Mouse (Mus musculus): Measurements from ENCODE around the gene Lss.

The Lss gene

DNA sequence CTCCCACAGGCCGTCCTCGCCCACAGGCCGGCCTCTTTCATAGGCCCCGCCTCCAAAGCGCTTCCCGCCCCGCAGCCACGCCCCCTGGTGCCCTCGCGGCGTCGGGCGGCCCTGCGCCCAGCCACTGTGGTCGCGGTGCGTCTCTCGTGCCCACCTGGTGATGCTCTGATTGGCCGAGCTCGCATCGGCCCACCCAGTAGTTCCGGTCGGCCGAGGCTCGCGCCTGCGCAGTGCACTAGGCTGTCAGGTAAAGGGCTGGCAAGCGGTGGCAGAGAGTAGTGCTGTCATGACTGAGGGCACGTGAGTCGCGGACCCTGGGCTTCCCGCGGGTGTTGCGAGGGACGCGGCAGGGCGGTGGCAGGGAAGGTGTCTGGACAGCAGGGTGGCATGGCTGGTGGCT lies at the start of gene Lss:
Gene Lss (plus strand): TSS at position 214 of the 400 bp plus-strand sequence.
- peak; percentile 95 for DNase-seq (ENCODE audit: low read depth, low spot score)

DNA sequence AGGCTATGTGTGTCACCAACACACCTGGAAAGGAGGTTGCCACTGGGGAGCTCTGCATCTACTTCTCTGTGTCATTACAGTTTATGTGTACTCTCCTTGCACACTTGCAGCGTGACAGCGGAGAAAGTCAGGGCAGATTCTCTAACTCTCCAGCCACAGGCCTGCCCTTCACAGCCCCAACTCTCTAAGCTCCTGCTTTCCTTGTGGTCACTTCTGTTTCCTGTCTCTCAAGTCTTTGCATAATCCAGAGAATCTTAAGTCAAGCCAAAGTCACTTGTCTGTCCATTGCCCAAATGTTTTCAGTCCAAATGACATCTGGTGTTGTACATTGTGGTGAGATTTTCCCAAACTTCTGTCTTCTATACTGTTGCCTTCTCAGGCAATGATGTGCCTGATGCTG lies 45.1 kb upstream of the Lss start:
- no peak for DNase-seq (ENCODE audit: low read depth, low spot score)

- no peak for DNase-seq (ENCODE audit: low read depth, low spot score)
Observed at GRCm38 (mm10) chr10:76488265-76488664, 43.1 kb upstream of the Lss start.

DNA sequence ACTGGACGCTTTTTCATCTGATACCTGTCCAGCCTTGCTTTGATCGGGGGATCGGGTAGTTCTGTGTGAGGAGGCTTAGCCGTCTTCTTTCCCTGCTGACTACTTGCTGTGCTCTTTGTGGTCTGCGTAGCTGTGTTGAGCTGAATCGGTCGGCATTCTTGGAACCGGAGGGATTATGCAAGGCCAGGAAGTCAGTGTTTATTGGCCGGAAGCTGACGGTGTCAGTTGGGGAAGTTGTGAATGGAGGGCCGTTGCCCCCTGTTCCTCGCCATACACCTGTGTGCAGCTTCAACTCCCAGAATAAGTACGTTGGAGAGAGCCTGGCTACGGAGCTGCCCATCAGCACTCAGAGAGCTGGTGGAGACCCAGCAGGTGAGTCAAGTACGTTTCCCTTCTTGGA lies 42.2 kb upstream of the Lss start:
- no peak for DNase-seq (ENCODE audit: low read depth, low spot score)

- DNase-seq (ENCODE audit: low read depth, low spot score): no peak
Observed at GRCm38 (mm10) chr10:76493527-76493926, 37.9 kb upstream of the Lss start.

DNA sequence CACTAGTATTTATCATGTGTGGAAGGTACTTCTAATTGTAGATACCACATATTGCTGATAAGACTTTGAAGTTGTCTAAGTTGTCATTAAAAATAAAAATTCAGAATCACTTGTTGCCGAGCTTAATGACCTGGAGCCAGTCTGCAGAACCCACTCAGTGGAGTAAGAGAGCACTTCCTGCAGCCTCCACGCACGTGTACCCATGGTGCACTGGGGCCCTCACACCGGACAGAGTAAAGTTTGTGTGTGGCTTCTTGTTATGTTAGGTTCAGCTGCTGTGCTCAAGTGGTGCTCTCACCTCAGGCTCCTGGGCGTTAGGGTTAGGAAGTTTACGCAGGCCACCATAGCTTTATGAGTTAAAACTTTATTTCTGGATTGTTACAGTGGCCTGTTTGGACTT lies 35.9 kb upstream of the Lss start:
- DNase-seq (ENCODE audit: low read depth, low spot score): no peak

GRCm38 (mm10) chr10:76496366-76496765 lies 35.0 kb upstream of the Lss start:
- no peak for DNase-seq (ENCODE audit: low read depth, low spot score)

DNA sequence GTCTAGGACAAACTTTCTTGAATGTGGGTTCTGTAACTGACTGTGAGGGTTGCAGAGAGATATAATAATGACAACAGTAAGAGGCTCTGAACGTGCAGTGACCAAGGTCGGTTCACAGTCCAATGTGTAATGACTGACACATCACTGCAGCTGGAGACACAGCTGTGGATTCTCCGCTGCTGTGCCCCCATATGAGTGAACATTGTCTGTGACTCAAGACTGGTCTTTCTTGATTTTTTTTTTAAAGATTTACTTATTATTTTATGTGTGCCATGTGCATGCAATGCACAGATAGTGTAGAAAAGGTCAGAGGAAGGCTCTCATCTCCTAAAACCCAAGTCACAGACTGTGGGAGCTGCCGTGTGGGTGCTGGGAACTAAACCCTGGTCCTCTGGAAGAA lies 33.9 kb upstream of the Lss start:
- no peak for DNase-seq (ENCODE audit: low read depth, low spot score)

DNA sequence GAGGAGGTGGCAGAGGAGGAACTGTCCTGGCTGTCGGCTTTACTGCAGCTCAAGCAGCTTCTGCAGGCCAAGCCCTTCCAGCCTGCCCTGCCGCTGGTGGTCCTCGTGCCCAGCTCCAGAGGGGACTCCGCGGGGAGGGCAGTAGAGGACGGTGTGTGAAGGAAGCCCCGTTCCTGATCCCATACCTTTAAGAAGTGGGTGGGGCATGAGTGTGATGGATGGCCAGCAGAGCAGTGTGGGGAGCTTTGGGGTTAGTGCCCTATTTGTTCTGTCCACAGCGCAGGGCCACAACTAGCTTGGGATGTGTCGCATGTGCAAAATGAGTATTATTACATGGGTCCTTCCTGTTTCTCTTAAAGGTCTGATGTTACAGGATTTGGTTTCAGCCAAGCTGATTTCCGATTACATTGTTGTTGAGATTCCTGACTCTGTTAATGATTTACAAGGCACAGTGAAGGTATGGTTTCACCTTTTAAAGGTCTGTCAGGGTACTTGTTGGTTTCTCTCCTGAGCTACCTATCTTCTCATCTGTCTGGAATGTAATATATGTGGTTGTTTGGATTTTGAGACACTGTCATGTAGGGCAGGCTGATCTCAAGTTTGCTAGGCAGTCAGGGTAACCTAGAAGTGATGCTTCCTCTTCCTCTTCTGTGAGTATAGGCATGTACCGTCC lies 27.0 kb upstream of the Lss start:
- no peak for DNase-seq (ENCODE audit: low read depth, low spot score)

- DNase-seq (ENCODE audit: low read depth, low spot score): no peak
Observed at GRCm38 (mm10) chr10:76505865-76506264, 25.5 kb upstream of the Lss start.

DNA sequence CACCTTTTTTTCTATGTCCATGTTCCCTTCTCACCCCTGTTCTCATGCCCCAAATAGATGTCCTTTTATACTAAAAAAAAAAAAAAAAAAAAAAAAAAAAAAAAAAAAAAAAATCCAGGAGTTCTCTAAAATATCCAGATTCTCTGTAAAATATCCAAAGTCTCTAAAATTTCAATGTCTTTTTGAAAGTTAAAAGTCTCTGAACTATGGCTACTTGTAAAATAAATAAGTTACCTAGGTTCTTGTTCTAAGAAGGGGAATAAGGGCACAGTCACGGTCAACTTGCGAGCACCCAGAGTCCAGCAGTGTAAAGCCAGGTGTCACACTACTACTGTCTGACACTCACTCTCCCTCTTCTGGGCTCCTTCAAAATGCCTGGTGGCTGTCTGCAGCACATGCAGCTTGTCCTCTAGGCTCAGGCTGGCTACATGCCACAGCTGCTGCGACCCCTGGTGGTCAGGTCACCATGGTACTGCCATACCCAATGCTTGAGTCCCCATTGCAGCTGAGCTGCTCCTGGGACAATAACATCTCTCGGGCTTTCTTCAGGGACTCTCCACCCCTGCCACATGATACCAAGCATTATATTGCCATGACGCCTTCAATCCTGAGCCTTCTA lies 18.3 kb upstream of the Lss start:
- DNase-seq (ENCODE audit: low read depth, low spot score): peak; percentile 37

GRCm38 (mm10) chr10:76530922-76531321 lies 466 bp upstream of the Lss start:
- no peak for DNase-seq (ENCODE audit: low read depth, low spot score)

GRCm38 (mm10) chr10:76531828-76532227 lies 440 bp downstream of the Lss start:
- no peak for DNase-seq (ENCODE audit: low read depth, low spot score)

DNA sequence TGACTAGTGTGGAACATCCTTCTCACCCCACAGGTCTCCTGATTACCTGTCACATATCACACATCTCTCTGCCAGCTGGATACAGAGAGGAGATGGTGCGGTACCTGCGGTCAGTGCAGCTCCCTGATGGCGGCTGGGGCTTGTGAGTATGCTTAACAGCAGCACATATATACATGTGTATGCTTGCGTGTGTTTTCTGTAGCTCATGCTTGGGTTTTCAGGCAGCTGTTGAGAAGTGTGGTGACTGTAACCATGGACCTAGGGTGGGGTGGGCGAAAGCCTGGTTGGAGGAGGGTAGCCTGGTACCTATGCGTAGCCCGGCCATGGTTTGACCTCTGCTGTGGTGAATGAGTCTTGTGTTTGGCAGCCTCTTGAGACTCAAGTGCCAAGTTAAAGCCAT lies 4.1 kb downstream of the Lss start:
- no peak for DNase-seq (ENCODE audit: low read depth, low spot score)

DNA sequence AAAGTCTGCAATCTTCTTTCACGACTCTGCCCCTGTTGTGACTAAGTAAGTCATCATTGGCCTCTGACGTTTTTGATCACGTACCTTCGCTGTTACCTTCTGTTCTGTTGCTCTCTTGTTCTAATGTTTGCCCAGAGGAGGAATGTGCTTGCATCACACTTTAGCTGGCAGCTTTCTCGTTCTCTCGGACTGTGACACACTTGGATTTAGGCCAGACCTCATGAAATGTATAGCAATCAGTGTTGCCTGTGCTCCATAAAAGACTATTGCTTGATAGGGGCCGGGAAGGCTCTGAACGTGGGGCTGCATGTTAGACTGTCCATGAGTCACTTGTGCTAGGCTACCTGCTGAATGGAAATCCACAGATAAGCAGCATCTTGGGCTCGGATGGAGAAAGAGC lies 6.2 kb downstream of the Lss start:
- DNase-seq (ENCODE audit: low read depth, low spot score): no peak

GRCm38 (mm10) chr10:76541336-76542085 lies 10.1 kb downstream of the Lss start:
- no peak for DNase-seq (ENCODE audit: low read depth, low spot score)

DNA sequence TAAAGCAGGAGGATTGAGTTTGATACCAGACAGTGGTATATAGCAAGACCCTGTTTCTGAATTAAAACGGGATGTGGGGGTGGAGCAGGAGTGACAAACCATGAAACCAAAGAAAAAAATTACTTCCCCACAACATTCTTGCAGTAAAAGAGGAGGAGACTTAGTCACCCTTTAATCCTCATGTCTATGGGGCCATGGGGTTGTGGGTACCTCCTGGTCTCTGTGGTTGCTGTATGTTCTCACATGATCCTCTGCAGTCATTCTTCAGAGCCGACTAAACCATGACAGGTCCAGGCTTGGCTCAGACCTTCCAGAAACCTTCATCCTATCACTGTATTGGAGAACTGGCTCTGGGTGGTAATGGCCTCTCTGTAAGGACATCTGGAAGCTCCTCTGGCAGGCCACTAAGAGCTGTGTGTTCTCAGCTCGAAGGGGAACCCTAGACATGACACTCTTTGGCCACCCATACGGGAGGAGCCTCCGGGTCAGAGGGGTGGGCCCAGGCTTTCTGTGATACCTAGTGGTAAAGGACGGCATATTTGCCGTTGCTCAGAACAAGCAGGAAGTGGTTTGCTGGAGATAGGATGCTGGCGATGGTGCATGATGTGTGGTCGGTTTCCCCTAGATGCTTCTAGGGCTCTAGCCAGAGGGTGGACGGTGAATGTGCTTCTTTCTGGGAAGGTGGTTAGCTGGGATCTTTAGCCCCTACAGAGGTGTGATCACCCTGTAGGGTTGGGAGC lies 11.4 kb downstream of the Lss start:
- no peak for DNase-seq (ENCODE audit: low read depth, low spot score)

DNA sequence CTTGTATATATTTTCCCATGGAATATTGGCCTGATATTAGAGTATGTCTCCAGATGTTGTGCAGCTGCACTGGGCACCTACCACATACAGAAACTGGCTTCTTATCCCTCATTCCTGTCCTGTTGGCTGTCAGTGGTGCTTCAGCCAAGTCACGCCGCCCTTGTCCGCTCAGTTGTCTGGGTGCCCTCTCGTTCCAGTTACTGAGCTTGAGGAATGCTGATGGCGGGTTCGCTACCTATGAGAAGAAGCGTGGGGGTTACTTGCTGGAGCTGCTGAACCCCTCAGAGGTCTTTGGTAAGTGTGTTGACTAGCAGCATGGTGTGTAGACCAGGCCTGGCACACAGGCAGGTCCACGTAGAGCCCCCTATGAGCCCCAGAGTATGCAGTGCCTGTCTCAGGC lies 15.2 kb downstream of the Lss start:
- DNase-seq (ENCODE audit: low read depth, low spot score): no peak

DNA sequence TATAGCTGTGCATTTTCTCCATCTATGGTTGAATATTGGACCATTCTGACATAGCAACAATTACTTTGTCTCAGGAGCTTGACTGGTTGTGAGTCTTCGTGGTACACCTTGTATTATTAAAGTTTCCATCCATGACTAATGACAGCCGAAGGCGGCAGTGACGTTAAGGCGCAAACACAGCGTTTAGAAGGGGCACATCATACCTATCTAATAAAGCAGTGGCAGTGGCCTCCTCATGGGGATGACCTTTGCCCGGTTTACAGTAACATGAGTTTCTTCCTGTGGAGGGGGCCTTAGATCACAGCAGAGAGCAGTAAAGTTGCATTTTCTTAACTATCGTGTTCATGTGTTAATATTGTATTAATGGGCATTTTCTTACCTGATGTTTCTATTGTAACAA lies 16.8 kb downstream of the Lss start:
- no peak for DNase-seq (ENCODE audit: low read depth, low spot score)

DNA sequence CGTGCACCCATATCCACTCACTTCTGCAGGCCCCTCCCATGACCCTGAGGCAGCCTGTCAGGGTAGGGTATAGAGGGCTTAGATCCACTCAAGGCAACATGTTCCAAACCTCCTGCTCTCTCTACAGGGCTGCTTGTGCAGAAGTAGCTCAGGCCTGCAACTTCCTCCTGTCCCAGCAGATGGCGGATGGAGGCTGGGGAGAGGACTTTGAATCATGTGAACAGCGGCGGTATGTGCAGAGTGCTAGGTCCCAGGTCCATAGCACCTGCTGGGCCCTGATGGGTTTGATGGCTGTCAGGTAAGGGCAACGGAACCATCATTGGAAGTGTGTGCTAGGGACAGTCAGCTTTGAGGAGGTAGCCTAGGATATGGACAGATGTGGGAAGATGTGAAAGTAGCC lies 19.1 kb downstream of the Lss start:
- DNase-seq (ENCODE audit: low read depth, low spot score): no peak

GRCm38 (mm10) chr10:76551556-76551955 lies 20.2 kb downstream of the Lss start:
- no peak for DNase-seq (ENCODE audit: low read depth, low spot score)

DNA sequence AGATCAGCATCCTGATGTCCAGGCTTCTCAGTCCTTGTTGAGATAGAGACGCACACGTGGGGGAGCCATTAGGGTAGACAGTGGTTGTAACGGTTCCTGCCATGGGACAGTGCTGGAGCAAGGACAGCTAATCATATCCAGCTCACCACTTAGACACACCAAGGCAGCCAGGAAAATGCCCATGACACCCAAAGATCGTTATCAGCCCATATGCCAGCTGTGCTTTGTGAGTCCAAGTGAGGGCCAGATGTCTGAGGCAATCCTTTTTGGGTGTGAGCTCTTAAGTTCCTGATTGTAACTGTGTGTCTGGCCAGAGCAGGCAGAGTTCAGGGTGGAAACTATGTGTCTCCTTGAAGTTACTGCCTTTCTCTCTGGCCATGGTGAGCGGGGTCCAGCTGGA lies 22.7 kb downstream of the Lss start:
- DNase-seq (ENCODE audit: low read depth, low spot score): no peak
